Mouse (Mus musculus) midbrain, embryonic 11.5 days (tissue): ENCODE results near the gene Prss16. TPM values are rescaled to one million over a fixed set of nuclear protein-coding genes. Genes with fewer than 3 reads are reported as not detected.

Source experiments
- ATAC-seq: fragments of 200-750 bp; cut with Nextera tagmentation; 2 replicates; pipeline ENCODE4 v1.8.0; 2017; ENCODE audit warnings: moderate TSS enrichment, moderate library complexity; ENCODE audit not compliant: low FRiP score
- DNase-seq: peaks from one replicate; pipeline ENCODE4 v3.0.0; 2015; ENCODE audit warnings: low spot score; ENCODE audit errors: missing footprints
- H3K27ac ChIP-seq: fragments of 300-500 bp; sonication (generic); 2 replicates; pipeline ENCODE4 v1.5.1; 2014; ENCODE audit warnings: low read depth, low read length
- H3K27me3 ChIP-seq: fragments of 300-500 bp; sonication (generic); 2 replicates; pipeline ENCODE4 v1.6.1; 2014; ENCODE audit warnings: mild to moderate bottlenecking, low read length, moderate library complexity, mixed read lengths; ENCODE audit not compliant: control insufficient read depth, insufficient read depth
- H3K36me3 ChIP-seq: fragments of 300-500 bp; sonication (generic); 2 replicates; pipeline ENCODE4 v1.6.1; 2014; ENCODE audit warnings: mild to moderate bottlenecking, low read length, moderate library complexity, mixed read lengths; ENCODE audit not compliant: control insufficient read depth, insufficient read depth
- H3K4me1 ChIP-seq: fragments of 300-500 bp; sonication (generic); 2 replicates; pipeline ENCODE4 v1.6.1; 2014; ENCODE audit warnings: low read length; ENCODE audit not compliant: control insufficient read depth, insufficient read depth
- H3K4me2 ChIP-seq: fragments of 300-500 bp; sonication (generic); 2 replicates; pipeline ENCODE4 v1.6.1; 2014; ENCODE audit warnings: mild to moderate bottlenecking, moderate library complexity
- H3K4me3 ChIP-seq: fragments of 300-500 bp; sonication (generic); 2 replicates; pipeline ENCODE4 v1.5.1; 2014; ENCODE audit warnings: low read depth, low read length
- H3K9ac ChIP-seq: fragments of 300-500 bp; sonication (generic); 2 replicates; pipeline ENCODE4 v1.6.1; 2014; ENCODE audit warnings: low read length
- H3K9me3 ChIP-seq: fragments of 300-500 bp; sonication (generic); 2 replicates; pipeline ENCODE4 v1.6.1; 2016; ENCODE audit warnings: low read length; ENCODE audit not compliant: control insufficient read depth
- WGBS: fragments of 180-500 bp; shearing (Covaris S2); extraction: QIAGEN DNeasy Blood & Tissue Kit; methylation state at CpG from one replicate; pipeline ENCODE4 v1.1.7; 2014; 5-methylcytosine and 5-hydroxymethylcytosine counted together
- polyA plus RNA-seq: library from polyadenylated mRNA; unstranded; fragments of >200 nt; fragmentation: Nextera tagmentation; extraction: Ambion mirVana; gene quantifications from 2 replicates; pipeline ENCODE4 v1.2.1, GENCODE M21; 2014

The Prss16 gene
- 0.10 and 0.37 TPM in 2 replicates for polyA plus RNA-seq

DNA sequence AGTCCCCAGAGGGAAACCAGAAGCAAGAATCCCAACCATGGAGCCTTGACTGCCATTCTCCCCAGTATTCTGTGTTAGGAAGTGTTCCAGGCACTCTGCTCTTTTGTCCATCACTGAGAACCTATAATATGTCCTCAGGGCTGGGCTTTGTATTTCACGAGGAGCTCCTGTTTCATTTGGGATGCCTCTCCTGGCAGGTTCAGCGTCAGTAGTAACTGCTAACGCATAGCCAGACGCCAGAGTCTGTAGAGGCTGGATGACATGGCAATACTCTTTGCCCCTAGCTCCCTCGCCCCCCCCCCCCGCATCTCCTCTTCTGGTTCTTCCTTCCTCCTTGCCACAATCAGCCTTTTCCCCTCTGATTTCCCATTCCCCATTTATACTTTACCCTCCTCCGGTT is at the start of gene Prss16:
Gene Prss16, minus strand, starts transcription at position 101 of the 400 bp plus-strand sequence.
- no peak within 1 kb of the TSS for H3K4me2 ChIP-seq
- ATAC-seq: no peak
- WGBS: 32% methylated on average over 5 of the region's 7 CpGs
- H3K36me3 ChIP-seq: no peaks in the 10 kb centered on the region
- no peak within 1 kb of the TSS for H3K9ac ChIP-seq
- H3K27me3 ChIP-seq: peaks cover 90% of the 10 kb centered on the region
- H3K4me1 ChIP-seq: peaks cover 12% of the 10 kb centered on the region
- no peak within 1 kb of the TSS for H3K27ac ChIP-seq
- H3K4me3 ChIP-seq: no peak within 1 kb of the TSS
- peak; percentile 83 for DNase-seq
- no peaks in the 10 kb centered on the region for H3K9me3 ChIP-seq

DNA sequence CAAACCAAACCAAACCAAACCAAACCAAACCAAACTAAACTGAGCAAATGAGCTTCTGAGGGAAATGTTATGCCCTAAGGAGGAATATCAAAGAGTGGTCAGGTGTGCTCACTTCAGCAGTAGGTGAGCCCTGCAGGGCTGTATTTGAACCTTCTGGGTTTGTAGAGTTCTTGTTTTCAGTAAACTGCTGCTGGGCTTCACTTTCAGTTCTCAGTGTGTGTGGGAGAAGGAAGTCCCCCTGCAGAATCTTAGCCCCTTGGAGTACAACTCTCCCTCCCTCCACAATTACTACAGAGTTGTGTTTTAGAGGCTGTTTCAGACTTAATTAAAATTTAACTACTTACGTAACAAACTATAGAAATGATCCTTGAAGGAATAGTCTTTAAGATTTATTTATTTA is 44.2 kb upstream of the Prss16 start:
- DNase-seq (peak; percentile 12), ATAC-seq (no peak)
- H3K4me3 ChIP-seq: no peak overlapping the region
- no peaks in the 10 kb centered on the region for H3K36me3 ChIP-seq
- no peak overlapping the region for H3K27ac ChIP-seq
- no peaks in the 10 kb centered on the region for H3K9me3 ChIP-seq
- 0 out of 2 replicates have a peak, but pooled peaks cover 3% of the 10 kb centered on the region for H3K4me1 ChIP-seq
- H3K27me3 ChIP-seq: no peaks in the 10 kb centered on the region
- WGBS: 91% methylated on average over 1 of the region's 1 CpGs
- H3K4me2 ChIP-seq: no peak overlapping the region
- no peak overlapping the region for H3K9ac ChIP-seq

DNA sequence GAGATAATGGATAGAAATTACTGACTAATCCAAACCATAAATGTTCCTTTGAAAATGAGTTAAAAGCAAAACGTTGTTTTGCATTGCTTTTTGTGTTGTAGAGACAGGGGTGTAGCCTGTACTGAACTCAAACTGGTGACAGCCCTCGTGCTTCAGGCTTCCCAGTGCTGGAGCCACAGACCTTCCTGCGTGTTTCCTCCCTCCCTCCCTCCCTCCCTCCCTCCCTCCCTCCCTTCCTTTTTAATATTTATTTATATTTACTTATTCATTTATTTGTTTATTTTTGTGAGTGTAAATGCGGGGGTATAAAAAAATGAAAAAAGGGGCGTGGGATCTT is 41.9 kb upstream of the Prss16 start:
- Histone ChIP-seq H3K27me3 (no peaks in the 10 kb centered on the region), H3K9me3 (no peaks in the 10 kb centered on the region), H3K27ac (peak overlapping the region; percentile 69; the same call in 1 of the 2 replicates), H3K4me3 (peak overlapping the region; percentile 44), H3K9ac (peak overlapping the region; percentile 61), H3K4me2 (peak overlapping the region; percentile 52), H3K36me3 (no peaks in the 10 kb centered on the region), H3K4me1 (0 out of 2 replicates have a peak, but pooled peaks cover 3% of the 10 kb centered on the region)
- DNase-seq (no peak), ATAC-seq (no peak)
- 12% methylated on average over 5 of the region's 5 CpGs for whole genome bisulfite sequencing

DNA sequence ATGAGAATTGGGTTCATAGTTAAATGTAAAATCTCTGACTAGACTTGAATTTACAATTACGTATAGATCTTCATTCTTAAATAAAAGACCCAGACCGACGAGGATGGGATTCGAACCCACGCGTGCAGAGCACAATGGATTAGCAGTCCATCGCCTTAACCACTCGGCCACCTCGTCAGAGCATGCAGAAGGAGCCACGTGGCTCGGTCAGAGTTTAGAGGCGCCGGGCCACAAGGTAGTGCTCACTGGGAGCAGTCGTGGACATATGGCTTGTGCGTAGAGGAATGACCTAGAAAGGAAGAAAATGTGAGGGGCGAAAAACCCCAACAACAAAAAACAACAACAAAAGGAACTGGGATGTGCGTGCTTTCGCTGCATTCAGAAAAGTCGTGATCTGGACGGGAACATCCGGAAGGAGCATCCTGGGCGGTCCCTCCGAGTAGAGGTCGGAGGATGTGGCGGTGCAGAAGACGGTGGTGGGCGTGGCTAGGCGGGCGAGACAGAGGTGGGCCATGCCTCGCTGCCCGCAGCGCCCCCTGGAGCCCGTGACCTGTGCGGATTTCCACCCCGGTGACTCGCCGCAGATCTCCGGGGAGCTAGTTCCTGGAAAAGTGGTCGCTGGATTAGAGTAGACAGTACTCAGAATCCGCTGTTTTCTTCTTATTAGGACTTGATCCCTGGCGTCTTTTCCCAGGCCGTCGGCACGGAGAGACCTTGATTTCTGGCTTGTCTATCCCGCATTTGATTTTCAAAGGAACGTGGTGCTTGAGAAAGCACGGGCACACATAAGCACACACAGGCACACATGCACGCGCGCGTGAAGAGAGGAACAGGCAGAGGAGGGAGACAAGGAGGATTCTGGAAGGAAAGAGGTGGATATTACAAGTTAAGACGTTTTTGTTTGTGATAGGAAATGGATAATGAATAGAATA is 41.3 kb upstream of the Prss16 start:
- Histone ChIP-seq H3K36me3 (no peaks in the 10 kb centered on the region), H3K4me1 (0 out of 2 replicates have a peak, but pooled peaks cover 3% of the 10 kb centered on the region), H3K9me3 (no peaks in the 10 kb centered on the region), H3K4me3 (peak overlapping the region; percentile 44), H3K9ac (peak overlapping the region; percentile 61), H3K27ac (peak overlapping the region; percentile 69), H3K4me2 (peak overlapping the region; percentile 52), H3K27me3 (no peaks in the 10 kb centered on the region)
- DNase-seq: peak; percentile 99
- peak; percentile 96 for ATAC-seq
- WGBS: under 1% methylated on average over 52 of the region's 52 CpGs

DNA sequence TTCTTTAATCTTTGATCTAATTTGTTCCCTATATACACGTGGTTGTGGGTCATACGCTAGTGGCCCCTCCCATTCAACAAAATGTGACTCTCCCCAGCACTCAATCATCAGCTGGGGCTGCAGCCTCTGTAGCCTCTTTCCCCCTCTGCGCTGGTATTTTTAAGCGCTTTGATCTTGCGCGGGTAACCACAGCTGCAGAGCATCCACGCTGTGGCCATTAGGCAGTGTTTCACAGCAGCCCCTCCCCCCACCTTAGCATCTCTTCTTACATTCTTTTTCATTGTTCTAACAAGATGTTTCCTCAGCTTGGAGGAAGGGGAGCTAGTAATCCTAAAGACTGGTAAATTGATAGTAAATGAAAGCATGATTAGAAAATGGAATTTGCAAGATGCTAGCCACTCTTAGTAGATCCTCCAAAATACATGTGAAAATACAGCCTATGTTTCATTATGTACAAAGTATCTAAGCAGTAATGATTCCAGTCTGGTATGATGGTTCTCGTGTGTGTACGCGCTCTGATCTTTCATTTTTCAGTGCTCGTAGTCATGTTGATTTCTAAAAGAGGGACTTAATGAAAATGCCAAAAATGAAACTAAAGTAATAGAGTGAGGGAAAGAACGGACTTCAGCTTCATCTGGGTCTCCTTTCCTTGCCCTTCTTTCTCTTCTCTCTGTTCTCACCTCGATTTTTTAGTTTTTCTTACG is 40.3 kb upstream of the Prss16 start:
- WGBS: 1% methylated on average over 14 of the region's 14 CpGs
- peak; percentile 97 for DNase-seq
- Histone ChIP-seq H3K4me3 (peak overlapping the region; percentile 44), H3K4me1 (0 out of 2 replicates have a peak, but pooled peaks cover 3% of the 10 kb centered on the region), H3K9ac (peak overlapping the region; percentile 10; the same call in 1 of the 2 replicates), H3K36me3 (no peaks in the 10 kb centered on the region), H3K9me3 (no peaks in the 10 kb centered on the region), H3K4me2 (peak overlapping the region; percentile 52), H3K27ac (peak overlapping the region; percentile 52), H3K27me3 (no peaks in the 10 kb centered on the region)
- peak; percentile 63 for ATAC-seq

DNA sequence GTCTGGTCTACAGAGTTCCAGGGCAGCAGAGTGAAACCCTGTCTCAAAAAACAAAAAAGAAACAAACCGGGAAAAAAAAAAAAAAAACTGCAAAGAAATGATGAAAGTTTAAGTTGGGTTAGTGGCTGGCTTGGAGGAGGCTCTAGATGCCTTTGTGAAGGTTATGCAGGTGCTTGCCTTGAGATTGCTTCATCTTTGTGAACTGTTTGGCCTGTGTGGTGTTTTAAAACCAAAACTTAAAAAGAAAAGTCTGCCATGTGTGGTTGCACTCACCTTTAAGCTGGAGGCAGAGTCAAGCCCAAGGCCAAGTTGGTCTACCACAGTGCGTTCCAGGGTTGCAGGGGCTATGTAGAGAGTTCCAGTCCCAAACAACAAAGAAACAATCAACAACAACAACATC is 39.5 kb upstream of the Prss16 start:
- Histone ChIP-seq H3K27ac (no peak overlapping the region), H3K9ac (no peak overlapping the region), H3K4me3 (no peak overlapping the region), H3K4me1 (0 out of 2 replicates have a peak, but pooled peaks cover 3% of the 10 kb centered on the region), H3K4me2 (no peak overlapping the region), H3K9me3 (no peaks in the 10 kb centered on the region), H3K36me3 (no peaks in the 10 kb centered on the region), H3K27me3 (no peaks in the 10 kb centered on the region)
- WGBS: 69% methylated on average over 2 of the region's 2 CpGs
- DNase-seq: peak; percentile 72
- no peak for ATAC-seq

DNA sequence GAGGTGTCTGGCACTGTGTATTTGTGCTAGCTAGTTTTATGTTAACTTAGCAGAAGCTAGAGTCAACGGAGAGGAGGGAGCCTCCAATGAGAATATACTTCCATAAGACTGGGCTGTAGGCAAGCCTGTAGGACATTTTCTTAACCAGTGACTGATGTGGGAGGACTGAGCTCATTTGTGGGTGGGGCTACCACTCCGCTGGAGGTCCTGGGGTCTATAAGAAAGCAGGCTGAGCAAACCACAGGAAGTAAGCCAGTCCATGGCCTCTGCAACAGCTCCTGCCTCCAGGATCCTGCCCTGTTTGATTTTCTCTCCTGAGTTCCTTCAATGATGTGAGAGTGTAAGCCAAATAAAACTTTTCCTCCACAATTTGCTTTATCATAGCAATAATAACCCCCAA is 35.8 kb upstream of the Prss16 start:
- Histone ChIP-seq H3K27me3 (no peaks in the 10 kb centered on the region), H3K4me3 (no peak overlapping the region), H3K4me2 (no peak overlapping the region), H3K9ac (no peak overlapping the region), H3K4me1 (peaks cover 5% of the 10 kb centered on the region; the same call in 1 of the 2 replicates), H3K27ac (no peak overlapping the region), H3K36me3 (no peaks in the 10 kb centered on the region), H3K9me3 (no peaks in the 10 kb centered on the region)
- WGBS: 61% methylated on average over 2 of the region's 2 CpGs
- DNase-seq: peak; percentile 0
- no peak for ATAC-seq

DNA sequence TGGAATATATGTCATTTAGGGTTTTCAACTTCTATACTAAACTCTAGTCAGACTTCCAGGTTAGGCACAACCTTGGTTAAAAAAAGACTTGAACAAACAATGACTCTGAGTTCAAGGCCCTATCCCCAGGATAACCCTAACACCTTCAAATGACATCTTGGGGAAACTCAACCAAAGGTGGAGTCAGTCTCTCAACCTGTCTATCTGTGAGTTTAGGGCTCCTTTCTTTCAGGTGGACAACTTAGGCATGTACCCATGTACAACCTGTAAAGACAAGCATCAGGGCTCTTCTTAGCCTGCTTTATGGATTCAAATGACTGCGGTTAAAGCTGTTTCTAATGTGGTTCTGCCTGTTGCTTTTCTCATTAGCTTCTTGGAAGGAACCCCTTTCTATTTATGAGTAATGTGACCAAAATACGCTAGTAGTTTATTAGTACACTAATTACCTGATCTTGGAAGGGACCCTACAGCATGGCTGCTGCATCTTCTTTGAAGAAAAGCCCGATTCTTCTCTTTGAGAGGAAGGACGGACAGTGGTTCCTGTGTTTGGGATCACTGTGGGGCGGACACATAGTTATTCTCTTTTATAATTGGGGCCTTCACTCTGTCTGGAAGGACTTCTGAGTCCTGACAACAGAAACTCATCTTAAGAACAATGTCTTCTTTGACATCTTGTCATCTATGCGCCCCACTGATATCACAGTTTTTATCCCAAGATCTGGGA is 35.1 kb upstream of the Prss16 start:
- Histone ChIP-seq H3K27me3 (no peaks in the 10 kb centered on the region), H3K4me2 (peak overlapping the region; percentile 60), H3K4me3 (peak overlapping the region; percentile 33; the same call in 1 of the 2 replicates), H3K4me1 (peaks cover 5% of the 10 kb centered on the region; the same call in 1 of the 2 replicates), H3K36me3 (no peaks in the 10 kb centered on the region), H3K27ac (no peak overlapping the region; the same call in 1 of the 2 replicates), H3K9me3 (no peaks in the 10 kb centered on the region), H3K9ac (0 out of 2 replicates have a peak overlapping the region, but pooled peaks have one; percentile 33)
- 91% methylated on average over 6 of the region's 6 CpGs for WGBS
- no peak for ATAC-seq
- DNase-seq: peak; percentile 70
